Mouse (Mus musculus): ENCODE measurements around the gene Epor. TPM values are rescaled to one million over a fixed set of nuclear protein-coding genes. Genes with fewer than 3 reads are reported as not detected.

Epor gene
- total RNA-seq, 2 experiments from 2014 or later = 1.4 to 3.4 TPM

- DNase-seq (ENCODE audit: low spot score in 2 of 2) = no peak
- intact Hi-C loops (cut with DNase I) = no loop called here
Observed at GRCm38 (mm10) chr9:21947540-21948130, 15.7 kb downstream of the Epor start.

GRCm38 (mm10) chr9:21944267-21944666, 19.0 kb downstream of the Epor start:
- DNase-seq (ENCODE audit: low spot score in 2 of 2) = no peak
- intact Hi-C loops (cut with DNase I) = no loop called here

- intact Hi-C loops (cut with DNase I) = no loop called here
- DNase-seq (ENCODE audit: low spot score in 2 of 2) = no peak
Observed at GRCm38 (mm10) chr9:21943638-21944037, 19.7 kb downstream of the Epor start.

GRCm38 (mm10) chr9:21943046-21943445, 20.3 kb downstream of the Epor start:
- intact Hi-C loops (cut with DNase I) = no loop called here
- DNase-seq (ENCODE audit: low spot score in 2 of 2) = no peak

GRCm38 (mm10) chr9:21938234-21938855, 25.0 kb downstream of the Epor start:
- DNase-seq (ENCODE audit: low spot score in 2 of 2) = no peak
- intact Hi-C loops (cut with DNase I) = no loop called here

GRCm38 (mm10) chr9:21937711-21938175, 25.6 kb downstream of the Epor start:
- peak in 1 of 2 experiments; percentile 82 for DNase-seq (ENCODE audit: low spot score in 2 of 2)
- intact Hi-C loops (cut with DNase I) = loop anchor here (2.0 kb wide), 1 partner anchor 17 kb away; the partner anchor contains the start of gene Swsap1

- peak; percentile 98 for DNase-seq (ENCODE audit: low spot score in 2 of 2)
- intact Hi-C loops (cut with DNase I) = loop anchor here (2.0 kb wide), 1 partner anchor 18 kb away; the partner anchor contains the start of gene Swsap1
Observed at GRCm38 (mm10) chr9:21936692-21937570, 26.4 kb downstream of the Epor start, which contains the start of gene Plppr2. Gene Plppr2, plus strand, starts transcription at chr9:21937033.

- intact Hi-C loops (cut with DNase I) = loop anchor here (2.0 kb wide), 1 partner anchor 19 kb away; the partner anchor contains the start of gene Swsap1
- DNase-seq (ENCODE audit: low spot score in 2 of 2) = no peak
Observed at GRCm38 (mm10) chr9:21935466-21936131, 27.7 kb downstream of the Epor start.

- DNase-seq (ENCODE audit: low spot score in 2 of 2) = no peak
- intact Hi-C loops (cut with DNase I) = no loop called here
Observed at GRCm38 (mm10) chr9:21934021-21934420, 29.3 kb downstream of the Epor start.

GRCm38 (mm10) chr9:21932445-21933137, 30.7 kb downstream of the Epor start:
- intact Hi-C loops (cut with DNase I) = no loop called here
- no peak for DNase-seq (ENCODE audit: low spot score in 2 of 2)

- intact Hi-C loops (cut with DNase I) = no loop called here
- no peak for DNase-seq (ENCODE audit: low spot score in 2 of 2)
Observed at GRCm38 (mm10) chr9:21932006-21932405, 31.3 kb downstream of the Epor start.

GRCm38 (mm10) chr9:21929208-21929607, 34.1 kb downstream of the Epor start:
- intact Hi-C loops (cut with DNase I) = no loop called here
- no peak for DNase-seq (ENCODE audit: low spot score in 2 of 2)

- peak; percentile 90 to 96 for DNase-seq (ENCODE audit: low spot score in 2 of 2)
- intact Hi-C loops (cut with DNase I) = no loop called here
Observed at GRCm38 (mm10) chr9:21927208-21927753, 36.0 kb downstream of the Epor start, which contains the start of the genes Ccdc159 and Tmem205. Gene Ccdc159, plus strand, starts transcription at chr9:21927471. Gene Tmem205, minus strand, starts transcription at chr9:21927556.

- intact Hi-C loops (cut with DNase I) = no loop called here
- peak in 1 of 2 experiments; percentile 50 for DNase-seq (ENCODE audit: low spot score in 2 of 2)
Observed at GRCm38 (mm10) chr9:21926784-21927183, 36.5 kb downstream of the Epor start.

GRCm38 (mm10) chr9:21926155-21926554, 37.2 kb downstream of the Epor start:
- no peak for DNase-seq (ENCODE audit: low spot score in 2 of 2)
- intact Hi-C loops (cut with DNase I) = no loop called here

- no peak for DNase-seq (ENCODE audit: low spot score in 2 of 2)
- intact Hi-C loops (cut with DNase I) = no loop called here
Observed at GRCm38 (mm10) chr9:21925506-21925905, 37.8 kb downstream of the Epor start.

- DNase-seq (ENCODE audit: low spot score in 2 of 2) = no peak
- intact Hi-C loops (cut with DNase I) = no loop called here
Observed at GRCm38 (mm10) chr9:21925034-21925433, 38.3 kb downstream of the Epor start.

GRCm38 (mm10) chr9:21924099-21924493, 39.2 kb downstream of the Epor start:
- no peak for DNase-seq (ENCODE audit: low spot score in 2 of 2)

More at GRCm38 (mm10) chr9:21924099-21924493, 39.2 kb downstream of the Epor start:
- intact Hi-C loops (cut with DNase I) = no loop called here
